Mouse (Mus musculus) heart, embryonic 16.5 days (tissue): Measurements from ENCODE around the gene Pira2. TPM values are rescaled to one million over a fixed set of nuclear protein-coding genes. Genes with fewer than 3 reads are reported as not detected.

Experiments used
- polyA plus RNA-seq: library from polyadenylated mRNA; unstranded; fragments of >200 nt; fragmentation: Nextera tagmentation; extraction: Ambion mirVana; gene quantifications from 2 replicates; pipeline ENCODE4 v1.2.1, GENCODE M21; 2015

Gene Pira2
- polyA plus RNA-seq, 1 experiment from 2014 or later: 0.30 TPM

Other genes with a start within 250 kb of the Pira2 start
- 0.27 TPM in 1 of 2 replicates, not detected in the other for gene Oscar, start 228.9 kb downstream of the Pira2 start, polyA plus RNA-seq
- gene Ndufa3, start 227.7 kb downstream of the Pira2 start, polyA plus RNA-seq: 644 and 753 TPM in 2 replicates
- 15.6 and 17.0 TPM in 2 replicates for gene Tfpt, start 215.1 kb downstream of the Pira2 start, polyA plus RNA-seq
- 60.8 and 62.2 TPM in 2 replicates for gene Prpf31, start 215.1 kb downstream of the Pira2 start, polyA plus RNA-seq
- gene Cnot3, start 199.8 kb downstream of the Pira2 start, polyA plus RNA-seq: 29.9 and 32.9 TPM in 2 replicates
- gene Leng1, start 179.2 kb downstream of the Pira2 start, polyA plus RNA-seq: 20.5 and 22.3 TPM in 2 replicates
- gene Tmc4, start 167.5 kb downstream of the Pira2 start, polyA plus RNA-seq: 7.0 and 7.3 TPM in 2 replicates
- 207 and 237 TPM in 2 replicates for gene Tsen34, start 152.2 kb downstream of the Pira2 start, polyA plus RNA-seq
- gene Mboat7, start 151.5 kb downstream of the Pira2 start, polyA plus RNA-seq: 35.8 and 37.8 TPM in 2 replicates
- 814 and 845 TPM in 2 replicates for gene Rps9, start 141.1 kb downstream of the Pira2 start, polyA plus RNA-seq
- gene Pirb, start 124.7 kb downstream of the Pira2 start, polyA plus RNA-seq: 0.76 and 1.3 TPM in 2 replicates
- not detected in 2 replicates for gene Gm15448, start 19.4 kb downstream of the Pira2 start, polyA plus RNA-seq
- gene Gm14548, start 53.1 kb upstream of the Pira2 start, polyA plus RNA-seq: 0.24 and 0.28 TPM in 2 replicates
- 0.24 and 0.33 TPM in 2 replicates for gene Lilra6, start 70.5 kb upstream of the Pira2 start, polyA plus RNA-seq
- 2.0 and 2.4 TPM in 2 replicates for gene Lair1, start 218.2 kb upstream of the Pira2 start, polyA plus RNA-seq